29 mouse cellular contexts compared by ENCODE assay signal in the genomic region with DNA sequence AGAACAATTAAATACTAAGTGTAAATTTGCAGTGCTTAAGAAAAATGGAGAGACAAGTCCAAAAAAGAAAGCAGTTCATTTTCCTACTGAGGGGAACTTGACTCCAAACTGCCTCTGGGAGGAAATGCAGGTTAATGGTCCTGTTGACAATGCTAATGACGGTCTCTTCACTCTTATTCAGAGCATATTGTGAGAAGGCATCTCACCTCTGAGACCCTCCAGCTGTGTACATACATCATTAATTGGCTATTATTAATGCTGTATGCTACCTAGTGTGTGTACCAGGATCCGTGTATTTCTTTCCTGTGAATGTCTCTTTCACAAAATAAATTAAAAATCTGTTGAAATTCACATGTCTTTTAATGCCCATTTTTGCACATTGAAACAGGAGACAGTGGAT. TPM values are rescaled to one million over a fixed set of nuclear protein-coding genes. Genes with fewer than 3 reads are reported as not detected.
"Had no signal": no experiment of that assay in that cellular context is flagged by ENCODE, and none has a peak within 500 bp of the region (broad histone marks: within the 10 kb centered on the region; RNA-seq: fewer than 3 reads in every experiment).

No protein-coding gene starts in this region.

- H3K4me3 ChIP-seq: embryonic facial prominence, embryonic 10.5 days; embryonic facial prominence, embryonic 12.5 days; embryonic facial prominence, embryonic 13.5 days; embryonic facial prominence, embryonic 15.5 days; erythroblast, embryonic 14.5 days; forebrain, embryonic 10.5 days; forebrain, embryonic 12.5 days; forebrain, embryonic 13.5 days; forebrain, embryonic 15.5 days; gastrocnemius, adult 2 months had no signal

- ATAC-seq: forebrain, embryonic 13.5 days; forebrain, embryonic 14.5 days; forebrain, embryonic 15.5 days; forebrain, embryonic 16.5 days; forebrain, postnatal 0 days had no signal

- H3K9me3 ChIP-seq: embryonic facial prominence, embryonic 10.5 days; embryonic facial prominence, embryonic 12.5 days; embryonic facial prominence, embryonic 13.5 days; embryonic facial prominence, embryonic 15.5 days; forebrain, embryonic 10.5 days; forebrain, embryonic 12.5 days; forebrain, embryonic 13.5 days; forebrain, embryonic 15.5 days had no signal

- H3K36me3 ChIP-seq: embryonic facial prominence, embryonic 10.5 days; embryonic facial prominence, embryonic 12.5 days; embryonic facial prominence, embryonic 13.5 days; embryonic facial prominence, embryonic 15.5 days; forebrain, embryonic 10.5 days; forebrain, embryonic 12.5 days; forebrain, embryonic 15.5 days had no signal

- H3K4me2 ChIP-seq: embryonic facial prominence, embryonic 12.5 days; embryonic facial prominence, embryonic 13.5 days; embryonic facial prominence, embryonic 15.5 days; forebrain, embryonic 12.5 days; forebrain, embryonic 13.5 days; forebrain, embryonic 15.5 days had no signal

- H3K27ac ChIP-seq: embryonic facial prominence, embryonic 10.5 days; embryonic facial prominence, embryonic 12.5 days; embryonic facial prominence, embryonic 13.5 days; embryonic facial prominence, embryonic 15.5 days; forebrain, embryonic 10.5 days; forebrain, embryonic 12.5 days; forebrain, embryonic 13.5 days; forebrain, embryonic 15.5 days; gastrocnemius, adult 2 months had no signal

- H3K27me3 ChIP-seq: embryonic facial prominence, embryonic 12.5 days; embryonic facial prominence, embryonic 13.5 days; embryonic facial prominence, embryonic 15.5 days; forebrain, embryonic 12.5 days; forebrain, embryonic 13.5 days; forebrain, embryonic 15.5 days had no signal

- DNase-seq: cerebellum, adult 2 months; cerebellum, adult 8-10 months; cerebellum, adult 9-10 months; cerebellum, adult 9-11 months; cerebellum, postnatal 10 days; cerebellum, postnatal 14 days; cerebellum, postnatal 25 days; cerebellum, postnatal 36 days; embryo, embryonic 11 days; forebrain, postnatal 0 days; gastrocnemius, adult 2 months; gastrocnemius, postnatal 10 days; gastrocnemius, postnatal 14 days; gastrocnemius, postnatal 25 days; gastrocnemius, postnatal 36 days; heart, adult 11 months; heart, adult 18-20 months had no signal

- H3K9ac ChIP-seq: embryonic facial prominence, embryonic 12.5 days; embryonic facial prominence, embryonic 13.5 days; embryonic facial prominence, embryonic 15.5 days; forebrain, embryonic 12.5 days; forebrain, embryonic 13.5 days; forebrain, embryonic 15.5 days; forebrain, postnatal 0 days had no signal

- H3K4me1 ChIP-seq: embryonic facial prominence, embryonic 10.5 days; embryonic facial prominence, embryonic 12.5 days; embryonic facial prominence, embryonic 13.5 days; embryonic facial prominence, embryonic 15.5 days; forebrain, embryonic 10.5 days; forebrain, embryonic 12.5 days; forebrain, embryonic 13.5 days; forebrain, embryonic 15.5 days had no signal

RNA-seq across cellular contexts. Expression of a gene that starts 47.2 kb away (rescaled TPM):
- polyA plus RNA-seq: erythroblast, embryonic 14.5 days had no signal

RNA-seq across cellular contexts. Expression of a gene that starts 47.5 kb away (rescaled TPM):
- polyA plus RNA-seq: forebrain, embryonic 16.5 days; gonadal fat pad, adult 2 months had no signal
